Mouse (Mus musculus) left cerebral cortex, adult 18-20 months (tissue): ENCODE measurements at regions not wholly inside any gene's neighbourhood (a gene's known extent, or its start where the extent isn't known, plus 50 kb on each side); places are given as distances from the start of the nearest gene placed in this dataset.

Experiments used
- DNase-seq, 2 experiments: peaks; one replicate each; pipeline ENCODE4 v3.0.0; 2021 to 2022; ENCODE audit warnings: low spot score in 2 of 2, mixed read lengths in 1 of 2

DNA sequence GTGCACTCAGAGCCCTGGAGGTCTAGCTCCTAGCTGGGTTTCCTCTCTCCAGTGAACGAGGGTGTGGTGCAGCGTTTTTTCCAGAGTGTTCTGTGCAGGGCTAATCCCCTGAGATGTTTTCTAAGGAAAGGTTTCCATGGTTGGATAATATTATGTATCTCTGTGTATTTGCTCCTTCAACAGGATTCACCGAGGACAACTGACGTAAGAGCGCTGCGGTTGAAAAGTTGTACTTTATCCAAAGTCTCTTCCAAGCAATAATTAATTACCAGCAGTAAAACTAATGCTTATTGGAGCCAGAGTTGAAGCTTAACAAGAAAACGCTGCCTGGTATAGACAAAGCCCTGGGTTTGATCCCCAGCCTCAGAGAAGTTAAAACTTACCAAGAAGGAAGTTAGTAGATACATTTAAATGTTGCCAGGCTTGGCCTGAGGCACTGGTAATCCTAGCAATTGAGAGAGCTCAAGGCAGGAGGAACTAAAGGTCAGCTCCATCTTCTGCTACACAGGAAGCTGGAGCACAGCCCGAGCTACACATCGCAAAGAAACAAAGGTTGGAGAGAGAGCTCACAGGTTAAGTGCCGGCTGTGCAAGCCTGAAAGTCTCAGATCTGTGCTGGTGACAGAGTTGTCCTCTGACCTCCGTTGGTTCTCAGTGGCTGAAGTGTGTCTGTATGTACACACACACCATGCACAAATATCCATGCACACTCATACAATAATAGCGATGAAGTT is 51.2 kb upstream of the Rap1b start:
- DNase-seq: no peak

DNA sequence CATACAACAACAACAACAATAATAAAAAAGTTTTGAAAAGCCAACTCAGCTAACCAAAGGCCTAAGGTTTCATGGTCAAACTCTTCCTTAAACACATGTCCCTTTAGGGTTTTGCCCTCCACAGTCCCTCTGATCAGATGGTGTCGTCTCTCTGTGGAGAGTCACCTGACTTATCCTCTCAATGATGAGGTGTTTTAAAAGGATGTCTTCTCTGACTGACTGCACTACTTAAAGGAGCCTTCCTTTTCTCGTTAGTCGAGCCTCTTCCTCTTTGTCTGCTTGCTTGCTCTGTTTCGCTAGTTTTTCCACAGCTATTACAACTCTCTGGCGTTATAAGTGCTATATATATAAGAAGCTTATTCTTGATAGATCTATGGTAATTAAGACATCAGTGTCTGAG is 51.9 kb upstream of the Rap1b start:
- DNase-seq: no peak

DNA sequence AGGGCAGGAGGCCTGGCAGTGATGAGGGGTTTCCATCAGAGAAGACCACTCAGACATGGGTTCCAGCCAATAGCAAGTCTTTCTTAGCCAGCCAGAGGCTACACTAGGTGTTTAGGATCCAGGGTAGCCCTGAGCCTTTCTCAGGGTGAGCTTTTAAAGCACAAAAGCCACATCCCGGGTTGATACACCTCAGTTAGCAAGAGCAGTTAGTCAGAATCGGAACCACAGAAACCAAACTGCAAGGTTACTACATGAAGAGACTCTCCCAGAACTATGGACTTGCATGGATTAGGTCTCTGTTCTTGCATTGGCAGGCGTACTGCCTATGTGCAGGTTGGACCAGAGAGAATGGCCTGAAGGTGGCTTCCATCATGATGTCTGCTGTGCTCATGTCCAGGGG is 52.6 kb upstream of the Rap1b start:
- DNase-seq: no peak

DNA sequence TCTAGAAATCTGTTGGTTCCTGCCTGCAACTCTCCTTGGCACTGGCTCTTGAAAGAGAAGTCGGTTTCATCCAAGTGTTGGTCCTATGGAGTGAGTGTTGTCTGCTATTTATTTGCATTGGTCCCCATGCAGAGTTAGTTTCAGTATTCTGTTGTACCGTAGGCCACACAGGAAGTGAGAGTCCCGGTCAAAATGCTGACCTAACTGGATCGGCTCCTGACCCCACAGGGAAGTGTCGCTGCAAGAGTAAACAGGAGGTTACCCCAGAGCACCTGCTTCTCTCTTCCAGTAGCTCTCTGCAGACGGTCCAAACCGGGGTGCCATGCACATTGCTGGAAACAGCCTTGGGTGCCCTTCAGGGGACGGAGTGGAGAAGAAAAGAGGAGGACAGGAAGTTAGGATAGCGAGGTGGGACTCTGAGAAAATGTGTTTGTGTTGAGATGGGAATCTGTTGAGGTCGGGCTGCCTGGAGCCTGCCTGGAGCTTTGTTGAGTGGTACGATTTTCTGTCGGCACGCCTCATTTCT is 53.6 kb upstream of the Rap1b start:
- no peak for DNase-seq

DNA sequence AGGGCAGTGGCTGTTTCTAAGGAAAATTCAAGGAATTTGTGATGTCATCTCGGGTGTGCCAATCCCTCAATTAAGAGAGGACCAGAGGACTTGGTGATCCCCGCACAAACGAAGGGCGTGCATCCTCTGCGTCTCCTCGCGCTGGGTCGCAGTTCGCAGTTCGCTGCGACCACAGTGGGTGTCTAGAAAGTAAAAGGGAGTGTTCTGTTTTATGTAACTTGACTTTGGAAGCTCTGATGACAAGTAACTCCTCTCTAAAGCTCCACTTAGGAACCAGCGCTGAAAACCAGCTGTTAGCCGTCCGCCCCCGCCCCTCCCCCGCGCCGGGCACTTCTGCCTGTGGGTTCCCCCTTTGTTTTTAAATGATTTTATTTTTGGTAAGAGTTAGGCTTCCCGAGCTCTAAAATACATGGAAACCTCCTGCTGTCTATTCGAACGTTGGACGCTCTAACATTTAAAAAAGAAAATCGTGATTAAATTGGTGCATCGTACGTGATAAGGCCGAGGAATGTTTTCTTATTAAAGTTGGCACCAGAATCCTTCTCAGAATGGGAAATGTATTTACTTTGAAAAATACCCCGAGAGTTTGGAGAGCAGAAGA is 59.9 kb upstream of the Rap1b start:
- DNase-seq: peak; percentile 25 to 61

DNA sequence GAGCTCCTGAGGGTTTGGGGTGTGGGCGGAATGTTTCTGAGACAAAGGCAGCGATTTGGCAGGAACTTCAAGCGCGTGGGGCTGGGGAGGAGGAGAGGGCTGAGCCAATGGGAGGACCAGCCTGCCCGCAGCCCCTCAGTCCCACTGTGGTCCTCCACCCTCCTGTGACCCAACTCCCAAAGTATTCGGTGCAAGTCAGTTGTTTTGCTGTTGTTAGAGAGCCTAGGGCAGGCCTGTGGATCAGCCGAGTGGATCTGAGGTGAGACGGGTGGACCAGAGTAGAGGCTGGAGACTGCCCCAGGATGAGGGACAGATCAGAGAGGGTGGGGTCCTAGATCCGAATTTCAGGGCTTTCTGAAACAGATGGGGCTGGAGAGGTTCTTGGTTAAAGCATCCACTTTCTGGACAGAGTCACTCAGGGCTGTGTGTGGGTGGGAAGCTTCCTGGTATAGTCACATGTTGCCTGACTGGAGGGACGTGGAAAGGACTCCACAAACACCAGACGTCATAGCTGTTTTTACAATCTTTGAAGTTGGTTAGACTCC is 60.5 kb upstream of the Rap1b start:
- DNase-seq: peak; percentile 72 to 85

DNA sequence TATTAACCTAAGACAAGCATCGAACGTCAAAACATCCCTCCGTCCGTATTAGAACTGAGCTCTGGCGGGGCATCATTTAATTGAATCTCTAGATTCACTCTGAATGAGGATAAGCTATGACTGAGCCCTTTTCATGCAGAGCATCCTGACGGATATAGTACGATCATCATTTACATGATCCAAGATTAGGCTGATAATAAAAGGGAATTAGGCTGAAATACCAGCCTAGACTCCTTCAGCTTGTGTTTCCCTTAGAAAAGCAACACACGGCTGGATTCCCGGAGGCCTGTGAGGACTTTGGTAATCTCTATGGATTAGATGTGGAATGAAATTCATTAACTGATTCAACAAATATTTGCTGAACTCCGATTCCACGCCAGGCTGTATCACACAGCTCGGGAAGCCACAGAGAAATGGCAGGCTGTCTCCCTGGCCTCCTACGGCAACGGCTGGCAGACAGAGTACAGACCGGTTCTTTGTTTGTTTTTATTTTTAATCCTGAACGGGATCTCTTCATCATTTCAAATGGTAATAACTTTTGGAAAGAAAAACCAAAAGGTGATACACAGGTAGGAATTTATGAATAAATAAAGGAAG is 62.3 kb upstream of the Rap1b start:
- DNase-seq: no peak

DNA sequence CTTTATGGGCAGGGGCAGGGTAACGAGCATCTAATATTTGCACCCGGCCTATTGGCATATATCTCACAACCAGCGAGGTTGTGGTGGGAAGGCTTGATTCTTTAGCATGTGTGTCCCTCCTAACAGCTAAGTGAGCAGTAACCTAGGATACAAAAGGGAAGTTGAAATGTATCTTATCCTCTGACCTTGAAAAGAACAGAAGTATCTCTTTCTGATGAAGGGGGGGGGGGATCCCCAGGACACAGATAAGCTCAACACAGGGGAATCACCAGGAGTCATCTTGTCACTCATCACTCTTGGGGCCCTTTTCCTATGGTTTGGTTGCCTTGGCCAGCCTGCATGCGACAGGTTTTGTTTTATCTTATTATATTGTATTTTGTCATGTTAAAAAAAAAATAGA is 63.3 kb upstream of the Rap1b start:
- DNase-seq: no peak

DNA sequence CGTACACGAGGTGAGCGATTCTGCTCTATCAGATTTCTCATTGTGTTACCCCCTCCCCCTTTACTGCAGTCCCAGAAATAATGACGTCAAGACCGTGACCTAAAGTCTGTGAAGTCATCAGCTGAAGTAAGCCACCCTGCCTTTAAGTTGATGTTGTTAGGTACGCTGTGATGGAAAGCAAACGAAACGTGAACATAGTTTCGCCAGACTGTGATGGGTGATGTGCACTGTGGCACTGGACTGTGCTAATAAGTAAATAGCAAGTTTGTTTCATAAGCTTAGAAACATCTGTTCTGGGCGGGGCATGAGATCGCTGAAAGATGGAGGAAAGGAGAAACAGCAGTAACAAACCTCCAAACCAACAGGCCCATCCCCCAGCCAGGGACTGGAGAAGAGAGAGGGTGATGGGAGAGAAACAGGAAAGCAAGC is 64.0 kb upstream of the Rap1b start:
- no peak for DNase-seq

DNA sequence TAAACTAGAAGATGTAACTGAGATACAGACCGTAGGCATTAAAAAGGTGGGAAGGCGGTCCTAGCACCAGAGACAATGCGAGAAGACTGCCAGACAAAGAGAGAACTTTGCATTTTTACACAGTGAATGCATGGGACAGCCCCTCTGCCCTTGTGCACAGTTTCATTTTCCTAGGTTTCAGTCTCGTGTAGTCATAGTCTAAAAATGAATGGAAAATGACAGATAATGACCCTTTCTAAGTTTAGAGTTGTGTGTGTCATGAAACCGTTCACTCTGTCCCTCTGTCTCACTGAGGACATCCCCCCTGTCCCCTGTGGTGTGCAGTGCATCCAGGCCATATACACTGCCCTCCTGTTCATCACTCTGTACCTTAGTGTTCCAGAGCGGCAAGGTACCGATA is 64.6 kb upstream of the Rap1b start:
- DNase-seq: no peak

DNA sequence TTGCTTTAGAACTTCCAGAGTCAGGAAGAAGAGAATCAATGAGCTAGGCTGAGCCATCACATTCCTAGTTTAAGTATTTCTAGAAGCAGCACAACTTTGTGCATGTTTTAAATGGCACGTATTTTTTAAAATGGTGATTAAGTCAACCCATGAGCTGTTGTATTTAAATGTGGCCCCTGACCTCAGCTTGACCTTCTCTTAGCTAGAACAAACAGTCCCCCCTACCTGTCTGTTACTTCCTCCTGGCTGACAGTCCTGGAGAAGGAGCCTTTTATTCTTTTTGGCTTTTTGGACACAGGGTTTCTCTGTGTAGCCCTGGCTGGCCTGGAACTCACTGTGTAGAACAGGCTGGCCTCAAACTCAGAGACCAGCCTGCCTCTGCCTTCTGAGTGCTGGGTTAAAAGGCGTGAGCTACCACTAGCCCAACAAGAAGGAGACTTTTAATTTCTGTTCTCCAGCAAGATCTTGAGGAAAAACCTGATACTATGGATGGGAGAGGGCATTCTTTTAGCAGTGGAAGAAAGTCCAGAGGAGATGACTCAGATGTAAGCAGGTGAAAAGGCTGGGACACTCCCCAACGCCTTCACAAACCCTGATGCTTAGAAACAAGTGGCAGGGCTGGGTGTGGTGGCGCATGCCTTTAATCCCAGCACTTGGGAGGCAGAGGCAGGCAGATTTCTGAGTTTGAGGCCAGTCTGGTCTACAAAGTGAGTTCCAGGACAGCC is 69.3 kb upstream of the Rap1b start:
- no peak for DNase-seq

DNA sequence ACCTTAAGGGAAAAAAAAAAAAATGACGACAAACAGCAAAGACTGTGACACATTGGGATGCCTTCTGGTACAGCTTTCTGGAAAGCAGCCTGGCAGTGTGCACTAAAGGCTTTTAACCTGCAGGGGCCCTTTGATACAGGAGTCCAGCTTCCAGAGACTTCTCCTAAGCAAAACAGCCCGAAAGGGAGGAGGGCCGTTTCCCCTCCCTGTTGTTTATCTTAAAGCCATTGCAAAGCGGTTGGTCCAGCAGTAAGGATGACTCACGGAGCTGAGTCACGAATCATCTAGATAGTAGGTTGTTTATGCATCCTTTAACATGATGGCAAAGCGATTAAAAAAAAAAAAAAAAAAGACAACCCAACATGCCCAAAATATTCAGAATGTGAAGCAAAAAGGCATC is 70.4 kb upstream of the Rap1b start:
- DNase-seq: peak; percentile 14 to 28

DNA sequence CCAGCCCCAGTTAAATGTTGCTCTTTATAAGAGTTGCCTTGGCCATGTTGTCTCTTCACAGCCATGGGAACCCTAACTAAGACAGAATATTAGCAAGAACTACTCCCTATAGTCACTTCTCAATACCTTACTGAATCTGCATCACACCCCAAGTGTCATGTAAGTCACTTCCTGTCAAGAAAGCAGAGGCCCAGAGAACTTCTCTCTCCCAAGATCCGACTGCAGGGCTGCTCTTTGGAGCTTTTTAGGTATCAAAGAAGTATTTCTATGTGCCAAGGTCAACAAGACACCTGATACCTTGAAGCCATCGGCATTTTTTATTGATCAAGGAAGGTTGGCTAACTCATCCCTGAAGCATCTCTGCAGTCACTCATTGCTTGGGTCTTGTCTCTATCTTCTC is 72.0 kb upstream of the Rap1b start:
- no peak for DNase-seq

DNA sequence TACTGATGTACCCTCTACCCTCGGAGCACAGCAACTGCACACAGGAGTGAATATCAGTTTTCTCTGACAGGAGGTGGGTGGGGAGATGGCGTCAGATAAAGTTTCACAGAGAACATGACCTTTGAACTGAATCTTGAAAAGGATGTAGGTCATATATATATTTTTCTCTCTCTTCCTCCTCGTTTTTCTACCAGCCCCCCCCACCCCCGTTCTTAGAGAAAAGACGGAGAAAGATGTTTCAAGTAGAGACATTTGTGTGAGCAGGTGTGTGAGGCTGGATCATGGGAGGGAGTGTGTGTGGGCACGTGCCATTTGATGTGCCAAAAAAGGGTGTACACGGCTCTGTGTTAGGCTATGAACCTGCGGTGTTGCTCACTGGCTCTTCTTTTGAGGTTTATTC is 72.8 kb upstream of the Rap1b start:
- DNase-seq: no peak

DNA sequence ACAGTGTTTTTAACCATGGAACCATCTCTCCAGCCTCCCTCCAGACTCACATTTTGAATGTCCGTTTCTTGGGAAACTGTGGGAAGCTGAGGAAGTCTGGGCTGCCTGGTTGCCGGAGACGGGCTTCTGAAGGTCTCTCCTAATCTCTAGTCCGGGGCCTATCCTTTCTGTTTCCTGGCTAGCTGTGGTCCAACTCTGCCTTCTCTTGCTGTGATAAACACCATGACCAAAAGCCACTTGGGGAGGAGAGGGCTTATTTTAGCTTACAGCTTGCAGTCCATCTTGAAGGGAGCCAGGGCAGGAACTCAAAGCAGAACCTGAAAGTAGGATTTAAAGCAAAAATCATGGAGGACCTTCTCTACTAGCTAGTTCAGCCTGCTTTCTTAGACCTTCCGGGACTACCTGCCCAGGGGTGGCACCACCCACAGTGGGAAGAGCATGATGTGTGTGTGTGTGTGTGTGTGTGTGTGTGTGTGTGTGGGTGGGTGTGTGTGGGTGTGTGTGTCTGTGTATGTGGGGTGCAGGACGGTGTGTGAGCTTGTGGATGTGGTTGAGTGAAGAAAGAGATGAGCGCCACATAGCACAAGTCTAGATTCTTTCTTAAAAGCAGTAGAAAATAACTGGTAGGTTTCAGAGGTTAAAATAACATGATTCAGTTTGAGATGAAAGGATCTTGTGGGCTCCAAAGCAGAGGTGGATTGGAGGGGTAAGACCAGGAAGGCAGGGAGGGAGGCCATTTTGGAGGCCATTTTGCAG is 73.5 kb upstream of the Rap1b start:
- no peak for DNase-seq

DNA sequence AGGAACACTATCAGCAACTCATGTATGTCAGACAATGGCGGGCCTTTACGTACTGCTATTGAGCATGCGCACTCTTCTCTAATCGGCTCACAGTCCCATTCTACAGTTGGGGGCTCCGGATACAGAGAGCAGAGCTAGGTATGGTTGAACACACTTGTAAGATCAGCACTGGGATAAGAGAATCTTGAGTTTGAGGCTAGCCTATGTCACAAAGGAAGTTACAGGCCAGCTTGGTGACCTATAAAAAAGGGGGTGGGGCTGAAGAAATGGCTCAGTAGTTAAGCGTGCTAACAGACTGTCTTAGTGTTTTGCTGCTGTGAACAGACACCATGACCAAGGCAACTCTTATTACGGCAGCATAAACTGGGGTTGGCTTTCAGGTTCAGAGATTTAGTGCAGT is 79.4 kb upstream of the Rap1b start:
- no peak for DNase-seq

DNA sequence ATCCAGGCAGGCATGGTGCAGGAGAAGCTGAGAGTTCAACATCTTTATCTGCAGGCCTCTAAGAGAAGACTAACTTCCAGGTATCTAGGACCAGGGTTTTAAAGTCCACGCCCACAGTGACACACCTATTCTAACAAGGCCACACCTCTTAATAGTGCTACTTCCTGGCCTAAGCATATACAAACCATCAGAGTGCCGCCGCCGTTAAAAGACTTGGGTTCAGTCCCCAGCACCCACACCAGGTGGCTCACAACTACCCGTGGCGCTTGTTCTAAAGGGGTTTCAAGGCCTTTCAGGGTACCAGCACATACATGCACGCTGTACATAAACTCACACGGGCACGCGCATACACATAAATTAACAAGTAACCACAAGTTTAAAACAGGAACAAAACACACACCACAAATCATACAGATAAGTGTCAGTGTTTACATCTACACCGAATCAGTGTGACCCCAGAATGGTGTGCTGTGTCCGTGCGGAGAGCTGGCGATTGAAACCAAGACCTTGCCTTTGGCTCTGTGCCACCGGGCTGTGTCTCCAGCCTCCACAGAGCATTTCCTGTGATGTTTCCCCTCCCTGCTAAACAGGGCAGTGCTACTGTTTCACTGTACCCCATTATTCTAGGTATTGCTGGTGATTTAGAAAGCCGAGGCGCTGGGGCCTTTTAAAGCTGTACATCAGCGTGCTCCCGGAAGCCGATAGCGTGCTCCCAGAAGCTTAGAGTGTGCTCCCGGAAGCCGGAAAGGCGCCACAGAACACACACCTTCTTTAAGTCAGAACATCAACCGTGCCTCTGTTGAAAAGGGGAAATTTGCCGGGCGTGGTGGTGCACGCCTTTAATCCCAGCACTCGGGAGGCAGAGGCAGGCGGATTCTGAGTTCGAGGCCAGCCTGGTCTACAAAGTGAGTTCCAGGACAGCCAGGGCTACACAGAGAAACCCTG is 80.0 kb upstream of the Rap1b start:
- DNase-seq: no peak

DNA sequence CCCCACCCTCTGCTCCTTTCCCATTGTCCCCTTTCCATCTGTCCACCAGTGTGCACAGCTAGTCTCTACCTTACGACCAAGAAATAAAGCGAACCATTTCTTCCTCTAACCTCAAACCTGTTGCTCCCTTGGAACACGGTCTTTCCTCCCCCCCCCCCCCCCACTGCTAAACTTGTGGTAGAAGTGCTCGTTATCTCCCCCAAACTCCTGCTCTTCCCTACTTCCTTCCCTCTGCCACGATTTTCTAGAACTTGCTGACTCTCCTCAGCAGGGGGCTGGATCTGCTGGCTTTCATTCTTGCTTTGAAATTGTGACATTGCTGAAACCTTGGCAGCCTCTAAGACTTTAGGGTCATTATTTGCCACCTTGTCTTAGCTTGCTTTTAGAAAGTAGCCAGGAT is 83.2 kb upstream of the Rap1b start:
- no peak for DNase-seq

DNA sequence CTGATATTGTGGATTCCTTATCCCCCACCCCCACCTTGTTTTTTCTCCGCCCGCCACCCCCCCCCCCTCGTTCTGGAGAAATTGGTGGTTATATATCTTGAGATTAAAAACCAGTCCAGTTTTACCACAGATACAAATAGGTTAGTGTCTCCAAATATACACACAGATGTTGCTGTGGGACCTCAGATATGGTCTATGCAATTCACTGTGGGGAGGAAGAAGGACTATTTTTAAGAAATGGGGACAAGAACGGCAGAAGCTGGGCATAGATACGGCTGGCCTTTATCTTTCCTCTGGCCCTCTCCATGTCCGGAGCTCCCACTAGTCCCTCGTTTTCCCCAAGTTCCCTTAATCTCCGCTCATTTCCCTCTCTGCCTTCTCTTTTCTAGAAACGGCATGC is 89.0 kb upstream of the Rap1b start:
- DNase-seq: no peak

DNA sequence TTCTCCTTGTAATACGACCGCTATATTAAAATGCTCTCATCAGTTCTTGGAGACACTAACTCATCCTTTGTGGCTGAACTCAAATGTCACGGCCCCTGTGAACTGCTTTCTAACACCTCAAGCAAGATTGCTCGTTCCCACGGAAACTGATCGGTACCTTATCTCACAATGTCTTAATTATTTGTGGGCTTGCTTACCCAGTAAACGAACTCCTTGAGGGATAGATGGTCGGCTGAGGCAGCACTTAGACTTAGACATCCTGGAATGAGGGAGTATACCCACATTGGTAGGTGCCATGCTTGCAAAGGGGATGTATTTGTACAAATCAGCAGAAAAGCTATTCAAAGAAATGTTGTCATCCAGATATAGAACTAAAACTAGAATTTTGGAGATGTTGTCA is 92.9 kb upstream of the Rap1b start:
- DNase-seq: no peak
